Comparison of ENCODE assay signal across 26 mouse cellular contexts in the genomic region with DNA sequence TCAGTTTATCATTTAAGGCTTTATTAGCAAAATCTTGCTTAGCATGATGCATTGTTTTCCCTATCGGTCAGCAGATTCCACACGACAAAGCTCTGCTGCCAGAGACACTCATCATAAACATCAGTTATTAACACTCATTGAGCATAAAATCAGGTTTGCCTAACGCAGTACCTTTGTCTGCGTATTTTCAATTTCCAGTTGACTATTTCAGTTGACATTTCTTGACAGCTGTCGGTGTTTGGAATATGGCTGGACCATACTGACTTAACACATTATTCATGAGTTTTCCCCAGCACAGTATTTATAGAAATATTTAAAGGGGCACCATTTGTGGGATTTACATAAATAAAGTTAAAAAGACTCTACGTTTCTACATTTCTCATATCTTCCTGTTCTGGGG.
DNase-seq lines count a peak whose midpoint lies in the region; ATAC-seq and TF ChIP-seq lines count a peak whose summit lies in the region.
"Had no signal": no experiment of that assay in that cellular context is flagged by ENCODE, and none has a peak within 500 bp of the region (broad histone marks: within the 10 kb centered on the region; RNA-seq: fewer than 3 reads in every experiment).

No protein-coding gene starts in this region.

- peak; percentile 3 for DNase-seq in hindbrain, embryonic 11.5 days (ENCODE audit: low spot score)
- no peak for DNase-seq in hindbrain, postnatal 0 days (ENCODE audit: low spot score)
- DNase-seq in midbrain, embryonic 11.5 days (ENCODE audit: low spot score, missing footprints) = no peak
- DNase-seq in midbrain, embryonic 10.5 days (ENCODE audit: low spot score) = no peak
- DNase-seq: adrenal gland, postnatal 25 days; B cell, adult 2 months; cerebellum, adult 11-12 months; cerebellum, adult 8-10 months; cerebellum, postnatal 10 days; cerebellum, postnatal 36 days; forebrain, postnatal 0 days; gastrocnemius, adult 2 months; gastrocnemius, postnatal 14 days; heart, adult 11 months had no signal

- ATAC-seq in hindbrain, embryonic 11.5 days (ENCODE audit: low FRiP score) = no peak
- no peak for ATAC-seq in hindbrain, postnatal 0 days
- ATAC-seq in midbrain, embryonic 12.5 days (ENCODE audit: low FRiP score, low read depth) = no peak
- no peak for ATAC-seq in midbrain, embryonic 11.5 days (ENCODE audit: low FRiP score)
- ATAC-seq in midbrain, embryonic 16.5 days = 0 out of 2 replicates have a peak, but pooled peaks have one; percentile 57
- ATAC-seq in activated CD4-positive, CD25-positive, alpha-beta regulatory T cell, adult 4 months = no peak
- ATAC-seq: forebrain, postnatal 0 days; Patski had no signal

- TF ChIP-seq CTCF in hindbrain, postnatal 0 days (IDR thresholded peaks at IDR 0.05; ENCODE audit: low read depth) = no peak

- no peak overlapping the region for H3K9ac ChIP-seq in hindbrain, embryonic 11.5 days (ENCODE audit: low read depth, low read length)
- no peak overlapping the region for H3K9ac ChIP-seq in hindbrain, postnatal 0 days (replicated peaks; ENCODE audit: low read length)
- H3K9ac ChIP-seq in midbrain, embryonic 12.5 days (replicated peaks) = no peak overlapping the region
- no peak overlapping the region for H3K9ac ChIP-seq in midbrain, embryonic 11.5 days (ENCODE audit: low read length)
- H3K9ac ChIP-seq in midbrain, embryonic 16.5 days (ENCODE audit: low read depth, low read length) = no peak overlapping the region
- H3K9ac ChIP-seq: embryonic facial prominence, embryonic 13.5 days; forebrain, embryonic 13.5 days; forebrain, postnatal 0 days; hindbrain, embryonic 15.5 days had no signal

- no peaks in the 10 kb centered on the region for H3K36me3 ChIP-seq in hindbrain, embryonic 11.5 days (ENCODE audit: control insufficient read depth, insufficient read depth, low read length)
- no peaks in the 10 kb centered on the region for H3K36me3 ChIP-seq in hindbrain, postnatal 0 days (ENCODE audit: insufficient read depth, low read length)
- H3K36me3 ChIP-seq in midbrain, embryonic 12.5 days = no peaks in the 10 kb centered on the region
- no peaks in the 10 kb centered on the region for H3K36me3 ChIP-seq in midbrain, embryonic 11.5 days (ENCODE audit: control insufficient read depth, insufficient read depth, low read length)
- H3K36me3 ChIP-seq in midbrain, embryonic 16.5 days (ENCODE audit: control insufficient read depth, insufficient read depth, low read length) = no peaks in the 10 kb centered on the region
- H3K36me3 ChIP-seq in midbrain, embryonic 10.5 days = no peaks in the 10 kb centered on the region
- H3K36me3 ChIP-seq: embryonic facial prominence, embryonic 10.5 days; embryonic facial prominence, embryonic 13.5 days; G1E; hindbrain, embryonic 15.5 days had no signal

- WGBS in hindbrain, embryonic 11.5 days = 68% methylated on average over 6 of the region's 6 CpGs
- 56% methylated on average over 6 of the region's 6 CpGs for WGBS in hindbrain, postnatal 0 days
- 42% methylated on average over 6 of the region's 6 CpGs for WGBS in midbrain, embryonic 12.5 days
- 61% methylated on average over 6 of the region's 6 CpGs for WGBS in midbrain, embryonic 11.5 days
- WGBS in midbrain, embryonic 16.5 days = 35% methylated on average over 6 of the region's 6 CpGs
- 77% methylated on average over 6 of the region's 6 CpGs for WGBS in midbrain, embryonic 10.5 days

- no peak overlapping the region for H3K4me3 ChIP-seq in hindbrain, embryonic 11.5 days (ENCODE audit: low read depth, low read length)
- no peak overlapping the region for H3K4me3 ChIP-seq in hindbrain, postnatal 0 days (ENCODE audit: low read length)
- H3K4me3 ChIP-seq in midbrain, embryonic 12.5 days = no peak overlapping the region
- no peak overlapping the region for H3K4me3 ChIP-seq in midbrain, embryonic 11.5 days (ENCODE audit: low read depth, low read length)
- no peak overlapping the region for H3K4me3 ChIP-seq in midbrain, embryonic 16.5 days (ENCODE audit: low read depth, low read length)
- no peak overlapping the region for H3K4me3 ChIP-seq in midbrain, embryonic 10.5 days
- H3K4me3 ChIP-seq: embryonic facial prominence, embryonic 10.5 days; embryonic facial prominence, embryonic 13.5 days; erythroblast, embryonic 14.5 days; forebrain, embryonic 13.5 days; gastrocnemius, adult 2 months; hindbrain, embryonic 15.5 days had no signal

- H3K27me3 ChIP-seq in hindbrain, embryonic 11.5 days (ENCODE audit: control insufficient read depth, insufficient read depth, low read length) = no peaks in the 10 kb centered on the region
- no peaks in the 10 kb centered on the region for H3K27me3 ChIP-seq in hindbrain, postnatal 0 days (ENCODE audit: insufficient read depth, low read length)
- H3K27me3 ChIP-seq in midbrain, embryonic 12.5 days = peaks cover 23% of the 10 kb centered on the region
- peaks cover 25% of the 10 kb centered on the region for H3K27me3 ChIP-seq in midbrain, embryonic 11.5 days (ENCODE audit: control insufficient read depth, insufficient read depth, low read length)
- H3K27me3 ChIP-seq in midbrain, embryonic 16.5 days (ENCODE audit: control insufficient read depth, insufficient read depth, low read depth, low read length) = no peaks in the 10 kb centered on the region
- H3K27me3 ChIP-seq in midbrain, embryonic 10.5 days (ENCODE audit: low read depth, poor library complexity, severe bottlenecking) = peaks cover 85% of the 10 kb centered on the region
- H3K27me3 ChIP-seq: CH12.LX; embryonic facial prominence, embryonic 13.5 days; forebrain, embryonic 13.5 days; hindbrain, embryonic 15.5 days; Patski had no signal

- H3K27ac ChIP-seq in hindbrain, embryonic 11.5 days (ENCODE audit: low read depth, low read length) = no peak overlapping the region
- H3K27ac ChIP-seq in hindbrain, postnatal 0 days = no peak overlapping the region
- H3K27ac ChIP-seq in midbrain, embryonic 12.5 days (replicated peaks) = 0 out of 2 replicates have a peak overlapping the region, but pooled peaks have one; percentile 15
- no peak overlapping the region for H3K27ac ChIP-seq in midbrain, embryonic 11.5 days (ENCODE audit: low read depth, low read length)
- no peak overlapping the region for H3K27ac ChIP-seq in midbrain, embryonic 16.5 days (ENCODE audit: low read length)
- no peak overlapping the region for H3K27ac ChIP-seq in midbrain, embryonic 10.5 days (replicated peaks)
- H3K27ac ChIP-seq: embryonic facial prominence, embryonic 10.5 days; embryonic facial prominence, embryonic 13.5 days; forebrain, embryonic 13.5 days; gastrocnemius, adult 2 months; hindbrain, embryonic 15.5 days had no signal

- H3K9me3 ChIP-seq in hindbrain, embryonic 11.5 days (ENCODE audit: control insufficient read depth, low read length) = no peaks in the 10 kb centered on the region
- no peaks in the 10 kb centered on the region for H3K9me3 ChIP-seq in hindbrain, postnatal 0 days (ENCODE audit: low read length)
- H3K9me3 ChIP-seq in midbrain, embryonic 12.5 days = no peaks in the 10 kb centered on the region
- no peaks in the 10 kb centered on the region for H3K9me3 ChIP-seq in midbrain, embryonic 11.5 days (ENCODE audit: control insufficient read depth, low read length)
- no peaks in the 10 kb centered on the region for H3K9me3 ChIP-seq in midbrain, embryonic 16.5 days (replicated peaks; ENCODE audit: control insufficient read depth, low read length, poor library complexity, severe bottlenecking)
- no peaks in the 10 kb centered on the region for H3K9me3 ChIP-seq in midbrain, embryonic 10.5 days (replicated peaks)
- H3K9me3 ChIP-seq: embryonic facial prominence, embryonic 10.5 days; embryonic facial prominence, embryonic 13.5 days; forebrain, embryonic 13.5 days; G1E; hindbrain, embryonic 15.5 days had no signal

- no peaks in the 10 kb centered on the region for H3K4me1 ChIP-seq in hindbrain, embryonic 11.5 days (replicated peaks; ENCODE audit: control insufficient read depth, insufficient read depth, low read length)
- H3K4me1 ChIP-seq in hindbrain, postnatal 0 days (ENCODE audit: insufficient read depth, low read length) = peaks cover 4% of the 10 kb centered on the region; the same call in 1 of the 2 replicates
- peaks cover 16% of the 10 kb centered on the region for H3K4me1 ChIP-seq in midbrain, embryonic 12.5 days
- peaks cover 11% of the 10 kb centered on the region; the same call in 1 of the 2 replicates for H3K4me1 ChIP-seq in midbrain, embryonic 11.5 days (ENCODE audit: control insufficient read depth, insufficient read depth, low read length)
- H3K4me1 ChIP-seq in midbrain, embryonic 16.5 days (ENCODE audit: control insufficient read depth, insufficient read depth, low read length) = no peaks in the 10 kb centered on the region
- peaks cover 28% of the 10 kb centered on the region for H3K4me1 ChIP-seq in midbrain, embryonic 10.5 days
- H3K4me1 ChIP-seq: embryonic facial prominence, embryonic 13.5 days; hindbrain, embryonic 15.5 days had no signal

- H3K4me2 ChIP-seq in hindbrain, embryonic 11.5 days (replicated peaks; ENCODE audit: low read depth, low read length) = no peak overlapping the region
- H3K4me2 ChIP-seq in hindbrain, postnatal 0 days (ENCODE audit: low read depth, low read length) = no peak overlapping the region
- H3K4me2 ChIP-seq in midbrain, embryonic 12.5 days (replicated peaks) = no peak overlapping the region
- H3K4me2 ChIP-seq in midbrain, embryonic 11.5 days = no peak overlapping the region
- no peak overlapping the region for H3K4me2 ChIP-seq in midbrain, embryonic 16.5 days (ENCODE audit: low read length)
- H3K4me2 ChIP-seq: embryonic facial prominence, embryonic 13.5 days; forebrain, embryonic 13.5 days; heart, embryonic 11.5 days; hindbrain, embryonic 15.5 days had no signal
